Mouse (Mus musculus): Measurements from ENCODE around the gene Cep290.

Gene Cep290

GRCm38 (mm10) chr10:100590323-100590722 lies 103.0 kb downstream of the Cep290 start, which contains the start of the genes 4930430F08Rik and 1700017N19Rik:
Gene 4930430F08Rik, minus strand, starts transcription at chr10:100590423.
Gene 1700017N19Rik, plus strand, starts transcription at chr10:100590484.
- DNase-seq (ENCODE audit: low spot score) = no peak

- no peak for DNase-seq (ENCODE audit: low spot score)
Measured at GRCm38 (mm10) chr10:100598339-100598738, 111.0 kb downstream of the Cep290 start.

- DNase-seq (ENCODE audit: low spot score) = no peak
Measured at GRCm38 (mm10) chr10:100603511-100603910, 116.2 kb downstream of the Cep290 start.

DNA sequence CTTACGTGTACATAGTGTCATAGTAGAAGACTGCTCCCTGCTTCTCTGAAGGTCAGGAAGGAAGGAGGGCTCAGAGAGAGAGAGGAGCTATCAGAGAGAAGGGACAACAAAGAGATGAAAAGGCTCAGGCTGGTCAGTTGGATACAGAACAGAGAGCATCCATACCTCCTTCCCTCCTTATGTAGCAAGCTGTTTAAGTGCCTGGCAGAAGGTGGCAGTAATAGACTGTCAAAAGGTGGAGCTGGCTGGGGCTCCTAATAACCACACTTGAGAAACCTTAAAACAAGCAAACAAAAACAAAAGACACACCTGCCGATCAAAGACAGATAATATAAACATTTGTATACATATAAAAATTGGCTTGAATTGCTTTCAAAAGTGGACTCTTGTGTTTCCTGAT lies 116.9 kb downstream of the Cep290 start:
- no peak for DNase-seq (ENCODE audit: low spot score)

DNA sequence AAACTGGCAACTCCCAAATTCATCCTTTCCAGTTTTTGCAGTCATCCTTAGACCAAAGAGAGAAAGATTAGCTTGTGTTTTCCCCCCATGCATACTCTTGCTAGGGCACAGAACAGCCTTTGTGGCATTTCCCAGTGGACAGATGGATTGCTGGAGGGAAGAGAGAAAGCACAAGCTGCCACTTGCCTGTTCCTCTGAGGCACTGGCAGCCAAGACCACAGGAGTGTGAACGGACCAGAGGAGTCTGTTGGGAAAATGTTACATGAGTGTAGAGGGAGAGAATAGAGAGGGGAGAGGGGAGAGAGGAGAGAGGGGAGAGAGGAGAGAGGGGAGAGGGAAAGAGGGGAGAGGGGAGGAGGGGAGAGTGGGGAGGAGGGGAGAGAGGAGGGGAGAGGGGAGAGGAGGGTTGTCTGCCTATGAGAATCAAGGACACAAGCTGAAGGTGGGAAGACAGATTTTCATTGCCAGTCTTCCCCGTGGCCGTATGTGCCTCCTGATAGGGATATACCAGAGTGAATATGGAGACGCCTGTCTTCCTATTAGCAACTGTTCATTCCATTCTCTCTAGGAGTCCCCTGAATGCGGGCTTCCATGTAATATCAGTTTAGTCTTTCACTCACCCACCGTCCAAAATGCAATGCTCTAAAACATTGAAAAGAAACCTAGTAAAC lies 130.0 kb downstream of the Cep290 start:
- DNase-seq (ENCODE audit: low spot score) = no peak

- DNase-seq (ENCODE audit: low spot score) = no peak
Measured at GRCm38 (mm10) chr10:100619474-100619873, 132.1 kb downstream of the Cep290 start.

- no peak for DNase-seq (ENCODE audit: low spot score)
Measured at GRCm38 (mm10) chr10:100620040-100620439, 132.7 kb downstream of the Cep290 start.

DNA sequence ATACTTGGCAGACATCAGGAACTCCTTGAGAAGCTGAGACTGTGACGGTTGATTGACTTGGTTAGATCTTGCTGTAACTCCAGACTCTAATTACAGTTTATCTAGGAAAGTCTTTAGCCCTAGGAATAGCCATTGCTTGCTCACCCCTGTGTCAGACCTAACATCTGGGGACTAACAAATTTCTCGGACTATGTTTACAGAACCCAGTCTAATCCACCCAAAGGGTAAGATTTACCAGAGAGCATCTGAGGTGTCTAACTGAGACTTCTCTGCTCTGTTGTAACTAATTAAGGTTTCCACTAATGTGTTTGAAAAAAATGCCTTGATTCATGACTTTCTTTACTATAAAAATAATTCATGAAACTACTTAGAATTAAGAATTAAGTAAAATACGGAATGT lies 135.1 kb downstream of the Cep290 start:
- no peak for DNase-seq (ENCODE audit: low spot score)

Data from left cerebral cortex, adult 11 months (tissue).